Mouse (Mus musculus) MEL (cell line): ENCODE data around the gene Pfpl.

Source experiments
- BHLHE40 ChIP-seq: IDR thresholded peaks from 2 replicates; pipeline ENCODE4 v1.6.1; 2012; ENCODE audit warnings: low read depth, mild to moderate bottlenecking, inconsistent platforms, low read length, improper control_type of control experiment, borderline replicate concordance
- CTCF ChIP-seq, 3 experiments: IDR thresholded peaks in 2 of 3; conservative IDR thresholded peaks in 1 of 3; 2 replicates each; pipeline ENCODE4 v1.5.1; 2011 to 2012; ENCODE audit warnings: low read length in 3 of 3, low read depth in 2 of 3, mild to moderate bottlenecking in 2 of 3, improper control_type of control experiment in 1 of 3, inconsistent platforms in 1 of 3, mixed read lengths in 1 of 3, moderate library complexity in 1 of 3; ENCODE audit not compliant: control insufficient read depth in 1 of 3, insufficient read depth in 1 of 3, poor library complexity in 1 of 3, severe bottlenecking in 1 of 3
- E2F4 ChIP-seq: IDR thresholded peaks from 2 replicates; pipeline ENCODE4 v1.6.1; 2011; ENCODE audit warnings: low read depth, low read length, improper control_type of control experiment, borderline replicate concordance
- EP300 ChIP-seq, 2 experiments: IDR thresholded peaks; 2 replicates each; pipeline ENCODE4 v1.6.1; 2011; ENCODE audit warnings: improper control_type of control experiment in 2 of 2, low read length in 2 of 2, low read depth in 1 of 2, mild to moderate bottlenecking in 1 of 2
- ETS1 ChIP-seq: IDR thresholded peaks from 2 replicates; pipeline ENCODE4 v1.6.1; 2012; ENCODE audit warnings: low read depth, mild to moderate bottlenecking, inconsistent platforms, low read length, improper control_type of control experiment, moderate library complexity
- GABPA ChIP-seq: IDR thresholded peaks from 2 replicates; pipeline ENCODE4 v1.6.1; 2012; ENCODE audit warnings: low read depth, mild to moderate bottlenecking, inconsistent platforms, low read length, improper control_type of control experiment, moderate library complexity
- MAX ChIP-seq: IDR thresholded peaks from 2 replicates; pipeline ENCODE4 v1.6.1; 2011; ENCODE audit warnings: low read length, improper control_type of control experiment
- MYB ChIP-seq: IDR thresholded peaks from 2 replicates; pipeline ENCODE4 v1.6.1; 2011; ENCODE audit warnings: mild to moderate bottlenecking, low read depth, low read length, improper control_type of control experiment
- POLR2A ChIP-seq, 2 experiments: IDR thresholded peaks; 2 replicates each; pipeline ENCODE4 v1.6.1; 2011 to 2012; ENCODE audit warnings: low read length in 2 of 2, mild to moderate bottlenecking in 2 of 2, control low read depth in 1 of 2, improper control_type of control experiment in 1 of 2, low read depth in 1 of 2, moderate library complexity in 1 of 2; ENCODE audit not compliant: control insufficient read depth in 1 of 2, insufficient read depth in 1 of 2, poor library complexity in 1 of 2
- SIN3A ChIP-seq: IDR thresholded peaks from 2 replicates; pipeline ENCODE4 v1.6.1; 2012; ENCODE audit warnings: low read length, improper control_type of control experiment, inconsistent platforms
- TAL1 ChIP-seq: IDR thresholded peaks from 2 replicates; pipeline ENCODE4 v1.6.1; 2012; ENCODE audit warnings: mild to moderate bottlenecking, inconsistent platforms, low read length, moderate library complexity, mixed read lengths
- ZMIZ1 ChIP-seq: IDR thresholded peaks from 2 replicates; pipeline ENCODE4 v1.6.1; 2012; ENCODE audit warnings: low read depth, mild to moderate bottlenecking, inconsistent platforms, low read length, improper control_type of control experiment, moderate library complexity

GRCm38 (mm10) chr19:12417361-12417760, 10.3 kb upstream of the Pfpl start, which contains the start of gene Olfr1441:
- TF ChIP-seq EP300 (IDR thresholded peaks at IDR 0.05; ENCODE audit: low read depth in 1 of 2, low read length in 2 of 2), result no peak
- TF ChIP-seq BHLHE40, result no peak
- TF ChIP-seq POLR2A (IDR thresholded peaks at IDR 0.05; ENCODE audit: control insufficient read depth in 1 of 2, insufficient read depth in 1 of 2, low read depth in 1 of 2, low read length in 2 of 2, poor library complexity in 1 of 2), result no peak
- TF ChIP-seq CTCF (IDR thresholded peaks at IDR 0.05 in 2 of 3, conservative IDR thresholded peaks at IDR 0.05 in 1 of 3; ENCODE audit: control insufficient read depth in 1 of 3, insufficient read depth in 1 of 3, low read depth in 2 of 3, low read length in 3 of 3, poor library complexity in 1 of 3, severe bottlenecking in 1 of 3), result no peak
- TF ChIP-seq MAX, result no peak
- TF ChIP-seq SIN3A, result no peak
- no peak for TF ChIP-seq GABPA
- no peak for TF ChIP-seq ETS1
- TF ChIP-seq TAL1, result no peak
- no peak for TF ChIP-seq ZMIZ1
- no peak for TF ChIP-seq MYB
- TF ChIP-seq E2F4, result no peak
